ENCODE assay signal across 17 mouse cellular contexts in genomic region chr10:68444361-68445114, GRCm38 (mm10).
DNase-seq lines count a peak whose midpoint lies in the region; ATAC-seq and TF ChIP-seq lines count a peak whose summit lies in the region.
"Had no signal": no experiment of that assay in that cellular context is flagged by ENCODE, and none has a peak within 500 bp of the region (broad histone marks: within the 10 kb centered on the region; RNA-seq: fewer than 3 reads in every experiment).

No protein-coding gene starts in this region.

- TF ChIP-seq CTCF in left cerebral cortex, adult 2 months (IDR thresholded peaks at IDR 0.05): no peak

- H3K4me1 ChIP-seq in kidney, embryonic 16.5 days (ENCODE audit: insufficient read depth, low read length): peaks cover 33% of the 10 kb centered on the region

- H3K9me3 ChIP-seq in kidney, embryonic 16.5 days (ENCODE audit: low read length): no peaks in the 10 kb centered on the region
- H3K9me3 ChIP-seq: embryonic facial prominence, embryonic 10.5 days; forebrain, embryonic 13.5 days; heart, embryonic 13.5 days; hindbrain, embryonic 15.5 days; limb, embryonic 13.5 days had no signal

- DNase-seq in kidney, adult 8-10 months: no peak
- peak; percentile 14 to 50 for DNase-seq in spleen, postnatal 36 days (ENCODE audit: low spot score in 2 of 2)
- no peak for DNase-seq in spleen, postnatal 4 days (ENCODE audit: low spot score in 2 of 2)
- peak; percentile 42 for DNase-seq in adipocyte (ENCODE audit: low spot score)
- DNase-seq in lung, postnatal 14 days: peak; percentile 20
- no peak for DNase-seq in left cerebral cortex, adult 2 months (ENCODE audit: extremely low spot score in 1 of 2, low spot score in 2 of 2)
- DNase-seq: cerebellum, adult 11 months; cerebellum, postnatal 14 days; heart, postnatal 36 days; thymus, postnatal 36 days had no signal

- no peaks in the 10 kb centered on the region for H3K27me3 ChIP-seq in kidney, embryonic 16.5 days (ENCODE audit: insufficient read depth, low read length)
- H3K27me3 ChIP-seq: forebrain, embryonic 13.5 days; heart, embryonic 13.5 days; hindbrain, embryonic 15.5 days; limb, embryonic 13.5 days had no signal

- 72% methylated on average over 14 of the region's 14 CpGs for WGBS in kidney, embryonic 16.5 days

- no peak for ATAC-seq in kidney, embryonic 16.5 days (ENCODE audit: low FRiP score, low TSS enrichment)
- ATAC-seq: forebrain, embryonic 13.5 days; intestine, postnatal 0 days had no signal

- intact Hi-C loops in left cerebral cortex, adult 2 months (cut with DNase I): no loop called here

- no peak overlapping the region for H3K4me3 ChIP-seq in kidney, embryonic 16.5 days (ENCODE audit: low read length)
- no peak overlapping the region for H3K4me3 ChIP-seq in left cerebral cortex, adult 2 months
- H3K4me3 ChIP-seq: embryonic facial prominence, embryonic 10.5 days; forebrain, embryonic 13.5 days; heart, embryonic 13.5 days; hindbrain, embryonic 15.5 days; limb, embryonic 13.5 days had no signal

- no peaks in the 10 kb centered on the region for H3K36me3 ChIP-seq in kidney, embryonic 16.5 days (ENCODE audit: insufficient read depth, low read length)
- H3K36me3 ChIP-seq: embryonic facial prominence, embryonic 10.5 days; heart, embryonic 13.5 days; hindbrain, embryonic 15.5 days; limb, embryonic 13.5 days had no signal

- no peak overlapping the region for H3K9ac ChIP-seq in kidney, embryonic 16.5 days (replicated peaks; ENCODE audit: low read length)
- H3K9ac ChIP-seq: forebrain, embryonic 13.5 days; heart, embryonic 13.5 days; hindbrain, embryonic 15.5 days; limb, embryonic 13.5 days had no signal

- H3K27ac ChIP-seq in kidney, embryonic 16.5 days (ENCODE audit: low read length): 0 out of 2 replicates have a peak overlapping the region, but pooled peaks have one; percentile 95
- H3K27ac ChIP-seq in left cerebral cortex, adult 2 months: no peak overlapping the region
- H3K27ac ChIP-seq: embryonic facial prominence, embryonic 10.5 days; forebrain, embryonic 13.5 days; hindbrain, embryonic 15.5 days; limb, embryonic 13.5 days had no signal

- H3K4me2 ChIP-seq in kidney, embryonic 16.5 days (replicated peaks; ENCODE audit: low read depth, low read length): no peak overlapping the region
- H3K4me2 ChIP-seq: forebrain, embryonic 13.5 days; heart, embryonic 13.5 days; hindbrain, embryonic 15.5 days had no signal

Comparison
In these comparisons a context has a peak if more than half of its experiments do, and no peak if none do; other contexts are left out.
1. DNase-seq: peak in spleen, postnatal 36 days (2 of 2), adipocyte (single experiment) and lung, postnatal 14 days (single experiment); none in kidney, adult 8-10 months (0 of 2), spleen, postnatal 4 days (0 of 2) and left cerebral cortex, adult 2 months (0 of 2).